Mouse (Mus musculus): Measurements from ENCODE around the gene Rgmb. TPM values are rescaled to one million over a fixed set of nuclear protein-coding genes. Genes with fewer than 3 reads are reported as not detected.
A peak's percentile ranks its signal among the peaks of the same experiment; 100 is the strongest.

The Rgmb gene
- polyA plus RNA-seq, 1 experiment from 2014 or later = 16.4 TPM

GRCm38 (mm10) chr17:15831810-15832209, 971 bp upstream of the Rgmb start:
- WGBS = 20% methylated on average over 8 of the region's 8 CpGs
- Histone ChIP-seq H3K9me3 (ENCODE audit: control insufficient read depth, low read length) (no peaks in the 10 kb centered on the region), H3K4me2 (replicated peaks; ENCODE audit: low read depth, low read length) (no peak overlapping the region), H3K36me3 (ENCODE audit: control insufficient read depth, insufficient read depth, low read length) (no peaks in the 10 kb centered on the region), H3K27ac (ENCODE audit: low read depth, low read length) (no peak overlapping the region), H3K4me3 (ENCODE audit: low read length) (no peak overlapping the region), H3K27me3 (ENCODE audit: control insufficient read depth, insufficient read depth, low read length) (peaks cover 5% of the 10 kb centered on the region; the same call in 1 of the 2 replicates), H3K9ac (ENCODE audit: low read depth, low read length) (no peak overlapping the region), H3K4me1 (ENCODE audit: control insufficient read depth, insufficient read depth, low read length) (peaks cover 8% of the 10 kb centered on the region; the same call in 1 of the 2 replicates)
- ATAC-seq (ENCODE audit: low FRiP score, low TSS enrichment) = no peak

GRCm38 (mm10) chr17:15830171-15830765, 571 bp downstream of the Rgmb start:
- Histone ChIP-seq H3K27me3 (ENCODE audit: control insufficient read depth, insufficient read depth, low read length) (peaks cover 5% of the 10 kb centered on the region; the same call in 1 of the 2 replicates), H3K9ac (ENCODE audit: low read depth, low read length) (peak overlapping the region; percentile 64), H3K4me1 (ENCODE audit: control insufficient read depth, insufficient read depth, low read length) (peaks cover 8% of the 10 kb centered on the region; the same call in 1 of the 2 replicates), H3K4me2 (replicated peaks; ENCODE audit: low read depth, low read length) (peak overlapping the region; percentile 79), H3K4me3 (ENCODE audit: low read length) (peak overlapping the region; percentile 55), H3K36me3 (ENCODE audit: control insufficient read depth, insufficient read depth, low read length) (no peaks in the 10 kb centered on the region), H3K9me3 (ENCODE audit: control insufficient read depth, low read length) (no peaks in the 10 kb centered on the region), H3K27ac (ENCODE audit: low read depth, low read length) (peak overlapping the region; percentile 74)
- WGBS = under 1% methylated on average over 34 of the region's 34 CpGs
- ATAC-seq (ENCODE audit: low FRiP score, low TSS enrichment) = peak; percentile 7

GRCm38 (mm10) chr17:15829198-15830170, 1.4 kb downstream of the Rgmb start:
- peak overlapping the region; percentile 74 for H3K27ac ChIP-seq (ENCODE audit: low read depth, low read length)
- H3K27me3 ChIP-seq (ENCODE audit: control insufficient read depth, insufficient read depth, low read length) = peaks cover 5% of the 10 kb centered on the region; the same call in 1 of the 2 replicates
- peaks cover 10% of the 10 kb centered on the region for H3K4me1 ChIP-seq (ENCODE audit: control insufficient read depth, insufficient read depth, low read length)
- ATAC-seq (ENCODE audit: low FRiP score, low TSS enrichment) = 0 out of 2 replicates have a peak, but pooled peaks have one; percentile 0
- H3K9me3 ChIP-seq (ENCODE audit: control insufficient read depth, low read length) = no peaks in the 10 kb centered on the region
- no peaks in the 10 kb centered on the region for H3K36me3 ChIP-seq (ENCODE audit: control insufficient read depth, insufficient read depth, low read length)
- H3K4me3 ChIP-seq (ENCODE audit: low read length) = peak overlapping the region; percentile 55
- H3K9ac ChIP-seq (ENCODE audit: low read depth, low read length) = peak overlapping the region; percentile 53
- 1% methylated on average over 20 of the region's 20 CpGs for WGBS
- peak overlapping the region; percentile 79 for H3K4me2 ChIP-seq (replicated peaks; ENCODE audit: low read depth, low read length)

GRCm38 (mm10) chr17:15828131-15828917, 2.5 kb downstream of the Rgmb start:
- WGBS = 56% methylated on average over 8 of the region's 8 CpGs

GRCm38 (mm10) chr17:15826928-15827327, 3.9 kb downstream of the Rgmb start:
- peak overlapping the region; percentile 85; the same call in 1 of the 2 replicates for H3K27ac ChIP-seq (ENCODE audit: low read depth, low read length)
- peak overlapping the region; percentile 94 for H3K9ac ChIP-seq (ENCODE audit: low read depth, low read length)
- peak; percentile 28 for ATAC-seq (ENCODE audit: low FRiP score, low TSS enrichment)
- peak overlapping the region; percentile 85 for H3K4me2 ChIP-seq (replicated peaks; ENCODE audit: low read depth, low read length)
- peaks cover 3% of the 10 kb centered on the region; the same call in 1 of the 2 replicates for H3K27me3 ChIP-seq (ENCODE audit: control insufficient read depth, insufficient read depth, low read length)
- WGBS = under 1% methylated on average over 18 of the region's 18 CpGs
- no peaks in the 10 kb centered on the region for H3K9me3 ChIP-seq (ENCODE audit: control insufficient read depth, low read length)
- H3K4me1 ChIP-seq (ENCODE audit: control insufficient read depth, insufficient read depth, low read length) = peaks cover 19% of the 10 kb centered on the region
- peak overlapping the region; percentile 78 for H3K4me3 ChIP-seq (ENCODE audit: low read length)
- H3K36me3 ChIP-seq (ENCODE audit: control insufficient read depth, insufficient read depth, low read length) = no peaks in the 10 kb centered on the region

More at GRCm38 (mm10) chr17:15828131-15828917, 2.5 kb downstream of the Rgmb start:
- Histone ChIP-seq H3K27ac (ENCODE audit: low read depth, low read length) (no peak overlapping the region), H3K4me2 (replicated peaks; ENCODE audit: low read depth, low read length) (peak overlapping the region; percentile 79; the same call in 1 of the 2 replicates), H3K9me3 (ENCODE audit: control insufficient read depth, low read length) (no peaks in the 10 kb centered on the region), H3K9ac (ENCODE audit: low read depth, low read length) (no peak overlapping the region), H3K4me1 (ENCODE audit: control insufficient read depth, insufficient read depth, low read length) (peaks cover 19% of the 10 kb centered on the region), H3K4me3 (ENCODE audit: low read length) (no peak overlapping the region), H3K27me3 (ENCODE audit: control insufficient read depth, insufficient read depth, low read length) (peaks cover 5% of the 10 kb centered on the region; the same call in 1 of the 2 replicates), H3K36me3 (ENCODE audit: control insufficient read depth, insufficient read depth, low read length) (no peaks in the 10 kb centered on the region)
- no peak for ATAC-seq (ENCODE audit: low FRiP score, low TSS enrichment)

GRCm38 (mm10) chr17:15826444-15826909, 4.4 kb downstream of the Rgmb start:
- peaks cover 3% of the 10 kb centered on the region; the same call in 1 of the 2 replicates for H3K27me3 ChIP-seq (ENCODE audit: control insufficient read depth, insufficient read depth, low read length)
- H3K4me3 ChIP-seq (ENCODE audit: low read length) = peak overlapping the region; percentile 78
- H3K9ac ChIP-seq (ENCODE audit: low read depth, low read length) = peak overlapping the region; percentile 94
- no peaks in the 10 kb centered on the region for H3K9me3 ChIP-seq (ENCODE audit: control insufficient read depth, low read length)
- ATAC-seq (ENCODE audit: low FRiP score, low TSS enrichment) = peak; percentile 93
- H3K4me1 ChIP-seq (ENCODE audit: control insufficient read depth, insufficient read depth, low read length) = peaks cover 19% of the 10 kb centered on the region
- H3K4me2 ChIP-seq (replicated peaks; ENCODE audit: low read depth, low read length) = peak overlapping the region; percentile 85
- WGBS = under 1% methylated on average over 27 of the region's 34 CpGs
- no peaks in the 10 kb centered on the region for H3K36me3 ChIP-seq (ENCODE audit: control insufficient read depth, insufficient read depth, low read length)
- peak overlapping the region; percentile 88 for H3K27ac ChIP-seq (ENCODE audit: low read depth, low read length)

GRCm38 (mm10) chr17:15825481-15826396, 5.1 kb downstream of the Rgmb start:
- peaks cover 19% of the 10 kb centered on the region for H3K4me1 ChIP-seq (ENCODE audit: control insufficient read depth, insufficient read depth, low read length)
- H3K4me3 ChIP-seq (ENCODE audit: low read length) = peak overlapping the region; percentile 78
- WGBS = under 1% methylated on average over 82 of the region's 102 CpGs
- peak overlapping the region; percentile 88 for H3K27ac ChIP-seq (ENCODE audit: low read depth, low read length)
- no peaks in the 10 kb centered on the region for H3K9me3 ChIP-seq (ENCODE audit: control insufficient read depth, low read length)
- H3K4me2 ChIP-seq (replicated peaks; ENCODE audit: low read depth, low read length) = peak overlapping the region; percentile 85
- H3K27me3 ChIP-seq (ENCODE audit: control insufficient read depth, insufficient read depth, low read length) = peaks cover 3% of the 10 kb centered on the region; the same call in 1 of the 2 replicates
- H3K36me3 ChIP-seq (ENCODE audit: control insufficient read depth, insufficient read depth, low read length) = peaks cover 2% of the 10 kb centered on the region; the same call in 1 of the 2 replicates
- H3K9ac ChIP-seq (ENCODE audit: low read depth, low read length) = peak overlapping the region; percentile 94
- peak; percentile 37 for ATAC-seq (ENCODE audit: low FRiP score, low TSS enrichment)

Measured in kidney, embryonic 14.5 days (tissue).